Mouse (Mus musculus) cerebellum, adult 2 months (tissue): Measurements from ENCODE around the gene Banp.

Experiments
- CTCF ChIP-seq: fragments of 200-500 bp; IDR thresholded peaks from 2 replicates; pipeline ENCODE4 v1.5.1; 2011; ENCODE audit warnings: low read depth, mild to moderate bottlenecking, control low read depth, low read length, moderate library complexity, borderline replicate concordance; ENCODE audit not compliant: insufficient read depth
- POLR2A ChIP-seq: fragments of 200-500 bp; IDR thresholded peaks from 2 replicates; pipeline ENCODE4 v1.6.1; 2011; ENCODE audit warnings: low read length, control low read depth, borderline replicate concordance; ENCODE audit not compliant: insufficient read depth

GRCm38 (mm10) chr8:121903977-121904376 is 45.6 kb upstream of the Banp start:
- TF ChIP-seq CTCF (peak; percentile 65; the same call in 1 of the 2 replicates), POLR2A (no peak)
